Mouse (Mus musculus): ENCODE data around the gene Ptprz1. TPM values are rescaled to one million over a fixed set of nuclear protein-coding genes. Genes with fewer than 3 reads are reported as not detected.
"Not testable (repeated sequence)": the region's sequence is repeated elsewhere in the genome, so short reads cannot be mapped to it uniquely, and the experiment has no call there.

Ptprz1 gene
- total RNA-seq, 2 experiments from 2014 or later = 0.72 to 0.97 TPM

DNA sequence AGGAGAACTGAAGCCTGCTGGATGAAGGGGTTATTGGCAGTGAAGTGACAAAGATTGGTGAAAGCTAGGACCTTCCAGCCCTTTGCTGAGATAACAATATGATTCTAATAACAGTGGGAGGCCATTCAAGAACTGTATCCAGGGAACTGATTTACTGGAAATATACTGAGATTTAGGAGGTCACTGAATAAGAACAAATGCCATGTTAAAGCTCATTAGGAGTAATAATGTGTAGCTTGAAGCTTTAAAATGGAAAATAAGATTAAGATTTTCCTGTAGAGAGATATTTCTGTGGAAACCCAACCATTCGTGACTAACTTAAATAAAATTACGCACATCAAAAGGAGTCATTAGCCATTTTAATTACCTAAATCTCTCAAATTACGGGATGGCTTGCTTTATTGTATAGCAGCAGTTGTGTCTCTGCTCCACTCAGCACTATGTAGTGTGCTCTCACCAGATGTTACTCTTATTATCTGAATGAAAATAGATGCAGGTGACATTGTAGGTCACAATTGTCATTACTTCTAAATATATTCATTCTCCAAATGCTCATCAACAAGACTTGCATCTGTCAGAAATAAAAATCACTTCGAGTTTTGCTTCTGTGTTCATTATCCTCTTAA is 139.8 kb downstream of the Ptprz1 start:
- no peak for DNase-seq

DNA sequence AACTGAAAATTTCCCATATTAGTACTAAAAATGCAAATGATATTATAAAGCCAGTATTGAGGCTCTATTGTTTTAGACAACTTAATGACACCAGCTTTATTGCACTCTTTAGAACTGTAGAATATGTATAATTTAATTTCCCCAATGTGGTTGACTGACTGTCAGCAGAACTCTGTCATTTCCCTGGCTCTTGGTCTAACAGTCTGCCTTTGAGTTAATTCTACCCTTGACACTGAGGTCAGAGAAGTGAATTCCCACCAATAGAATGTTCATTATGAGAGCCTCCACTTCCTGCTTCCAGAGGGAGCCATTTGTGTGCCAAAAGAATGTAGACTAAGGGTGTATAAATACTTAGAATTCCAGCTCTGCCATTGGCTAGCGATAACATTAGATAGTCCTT is 152.9 kb downstream of the Ptprz1 start:
- no peak for DNase-seq

DNA sequence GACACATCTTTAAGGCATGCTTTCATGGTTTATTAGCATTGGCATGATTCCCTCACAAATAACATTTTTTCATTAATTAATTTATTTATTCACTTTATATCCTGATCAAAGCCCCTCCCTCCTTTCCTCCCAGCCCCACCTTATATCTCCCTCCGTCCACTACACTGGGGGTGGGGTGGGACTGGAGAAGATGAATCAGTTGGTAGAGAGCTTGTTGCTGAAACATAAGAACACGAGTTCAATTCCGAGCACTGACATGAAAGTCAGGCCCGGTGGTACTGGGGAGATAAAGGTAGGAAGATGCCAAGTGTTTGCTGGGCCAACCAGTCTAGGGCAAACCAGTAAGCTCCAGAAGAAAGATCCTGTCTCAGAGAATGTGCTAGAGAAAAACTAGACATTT is 173.5 kb downstream of the Ptprz1 start:
- DNase-seq = no peak

GRCm38 (mm10) chr6:23055734-23056133 is 180.4 kb downstream of the Ptprz1 start:
- no peak for DNase-seq

DNA sequence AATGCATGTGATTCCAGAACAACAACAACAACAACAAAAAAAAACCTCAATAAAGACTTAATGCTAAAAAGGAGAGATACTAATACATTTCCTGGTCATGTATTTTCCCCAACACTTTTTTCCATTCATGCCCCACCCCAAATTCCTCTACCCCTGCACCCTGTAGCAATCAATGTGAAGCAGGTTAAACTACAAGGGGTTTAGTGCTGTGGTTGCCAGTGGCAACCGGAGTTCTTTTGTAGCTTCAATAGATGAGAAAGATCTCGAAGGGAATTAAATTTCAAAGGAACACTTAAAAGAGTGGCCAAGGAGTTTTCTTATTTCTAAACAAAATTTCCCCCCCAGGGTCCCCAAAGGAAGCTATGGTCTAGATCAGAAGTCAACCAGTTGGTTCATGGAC is 200.8 kb downstream of the Ptprz1 start:
- DNase-seq = no peak

DNA sequence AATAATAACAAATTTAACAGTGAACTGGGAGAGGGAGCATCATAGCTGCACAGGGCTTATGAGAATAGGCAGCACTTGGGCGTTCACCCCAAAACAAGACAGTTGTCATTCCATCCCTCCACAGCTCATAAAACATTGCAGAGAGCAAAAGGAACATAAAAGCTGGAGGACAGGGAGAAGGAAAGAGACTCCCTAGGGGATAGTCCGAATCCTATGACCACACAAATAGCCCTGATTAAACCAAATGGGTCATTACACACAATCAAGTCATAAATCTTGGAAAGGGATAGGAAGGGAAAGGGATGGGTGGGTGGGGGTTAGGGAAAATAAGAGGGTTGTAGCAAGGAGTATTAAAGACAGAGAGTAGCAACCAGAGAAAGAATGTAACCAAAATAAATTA is 203.0 kb downstream of the Ptprz1 start:
- DNase-seq = no peak

- no peak for DNase-seq
These were observed 204.8 kb downstream of the Ptprz1 start for GRCm38 (mm10) chr6:23079991-23080680.

DNA sequence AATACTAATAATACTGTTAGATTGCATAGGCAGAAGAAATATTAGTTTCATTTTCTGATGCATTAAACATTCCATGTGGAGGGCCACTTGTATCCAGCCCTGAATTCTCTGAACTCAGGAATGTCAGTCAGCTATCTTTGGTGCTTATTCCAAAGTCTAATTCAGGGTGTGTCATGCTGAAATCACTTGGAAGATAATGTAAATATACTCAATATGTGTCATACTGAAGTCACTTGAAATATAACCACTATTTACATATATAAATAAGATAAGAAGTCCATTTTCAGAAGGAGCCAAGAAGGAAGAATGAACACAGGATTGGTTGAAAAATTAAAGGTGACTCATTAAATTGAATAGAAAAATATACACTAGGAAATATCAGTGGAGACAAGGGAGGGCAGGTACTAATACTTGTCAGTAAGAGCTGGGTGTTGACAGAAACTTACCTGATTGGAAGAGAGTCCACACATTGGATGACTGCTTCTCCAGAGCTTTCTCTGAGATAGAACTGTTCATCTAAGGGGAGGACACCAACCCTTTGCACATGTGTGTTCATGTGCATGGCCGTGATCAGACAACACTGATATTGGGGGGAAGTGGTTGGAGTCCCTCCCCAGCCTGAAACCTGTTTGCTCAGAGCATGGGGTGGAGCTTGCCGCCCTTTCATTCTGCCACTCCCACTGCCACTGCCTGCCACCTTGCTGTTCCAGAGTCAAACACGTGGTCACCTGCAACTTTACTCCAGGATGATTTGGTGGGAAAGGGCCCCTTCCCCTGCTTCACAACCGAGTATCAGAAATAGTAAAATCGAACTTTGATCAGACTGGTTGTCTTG is 209.5 kb downstream of the Ptprz1 start:
- DNase-seq = no peak

- DNase-seq = not testable (repeated sequence)
These were observed 214.0 kb downstream of the Ptprz1 start for GRCm38 (mm10) chr6:23089292-23089691.

DNA sequence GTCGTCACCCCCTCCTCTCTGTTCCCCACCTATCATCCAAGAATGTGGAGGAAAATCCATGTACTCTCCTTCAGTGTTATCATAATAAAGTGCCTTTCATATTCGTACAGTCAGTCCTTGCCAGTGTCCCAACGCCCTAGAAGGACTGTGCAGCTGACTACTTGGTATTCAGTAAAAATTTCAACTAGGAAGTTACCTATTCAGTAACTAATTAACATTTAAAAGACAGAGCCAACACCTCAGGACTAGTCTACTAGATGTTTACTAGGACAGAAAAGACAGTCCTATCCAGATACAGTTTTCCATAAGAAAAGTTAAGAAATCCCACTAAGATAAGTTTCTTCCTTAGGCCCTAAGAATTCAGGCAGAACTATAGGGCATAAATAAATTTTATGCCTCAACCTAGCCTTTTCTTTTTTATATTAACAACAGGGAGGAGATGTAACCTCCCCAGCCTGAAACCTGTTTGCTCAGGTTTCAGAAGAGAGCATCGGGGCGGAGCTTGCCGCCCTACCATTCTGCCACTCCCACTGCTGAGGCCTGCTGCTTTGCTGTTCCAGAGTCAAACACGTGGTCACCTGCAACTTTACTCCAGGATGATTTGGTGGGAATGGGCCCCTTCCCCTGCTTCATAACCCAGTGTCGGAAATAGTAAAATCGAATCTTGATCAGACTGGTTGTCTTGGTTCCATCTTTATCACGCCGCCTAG is 215.2 kb downstream of the Ptprz1 start:
- not testable (repeated sequence) for DNase-seq
